Mouse (Mus musculus): Measurements from ENCODE around the gene Hcn2.

Gene Hcn2

GRCm38 (mm10) chr10:79768400-79768799 lies 52.0 kb downstream of the Hcn2 start:
- DNase-seq (ENCODE audit: extremely low read depth, low read depth, low spot score): no peak

DNA sequence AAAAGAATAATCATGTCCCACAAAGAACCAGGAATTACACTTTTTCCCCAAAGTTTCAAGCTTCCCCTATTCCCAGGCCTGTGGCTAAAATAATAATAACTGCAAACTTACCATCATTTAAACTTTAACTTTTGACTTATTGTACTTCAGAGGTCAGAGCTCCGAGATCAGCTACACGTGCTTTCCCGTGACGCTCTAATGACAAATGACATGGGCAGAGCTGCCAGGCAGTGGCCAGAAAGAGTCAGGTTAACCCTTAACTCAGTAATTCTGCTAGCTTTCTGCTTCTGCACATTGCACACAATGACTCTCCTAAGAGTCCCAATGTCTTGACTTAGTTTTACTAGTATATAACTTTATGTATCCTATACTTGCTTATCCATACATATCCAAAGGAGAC lies 52.9 kb downstream of the Hcn2 start:
- no peak for DNase-seq (ENCODE audit: extremely low read depth, low read depth, low spot score)

DNA sequence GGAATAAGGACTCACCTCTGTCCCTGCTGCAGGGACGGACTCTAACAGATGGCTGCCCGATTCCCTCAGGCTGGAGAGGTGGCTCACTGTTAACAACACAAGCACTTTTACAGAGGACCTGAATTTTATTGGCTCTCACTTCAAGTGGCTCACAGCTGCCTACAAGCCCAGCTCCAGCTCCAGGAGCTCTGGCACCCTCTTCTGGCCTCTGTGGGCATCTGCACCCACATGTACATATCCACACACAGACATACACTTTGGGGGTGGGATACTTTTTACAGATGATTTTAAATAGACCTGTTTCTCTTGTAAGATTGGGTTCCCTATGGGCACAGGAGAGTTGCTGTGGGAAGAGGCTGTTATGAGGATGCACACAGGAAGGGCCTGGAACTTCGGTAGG lies 55.9 kb downstream of the Hcn2 start:
- no peak for DNase-seq (ENCODE audit: extremely low read depth, low read depth, low spot score)

DNA sequence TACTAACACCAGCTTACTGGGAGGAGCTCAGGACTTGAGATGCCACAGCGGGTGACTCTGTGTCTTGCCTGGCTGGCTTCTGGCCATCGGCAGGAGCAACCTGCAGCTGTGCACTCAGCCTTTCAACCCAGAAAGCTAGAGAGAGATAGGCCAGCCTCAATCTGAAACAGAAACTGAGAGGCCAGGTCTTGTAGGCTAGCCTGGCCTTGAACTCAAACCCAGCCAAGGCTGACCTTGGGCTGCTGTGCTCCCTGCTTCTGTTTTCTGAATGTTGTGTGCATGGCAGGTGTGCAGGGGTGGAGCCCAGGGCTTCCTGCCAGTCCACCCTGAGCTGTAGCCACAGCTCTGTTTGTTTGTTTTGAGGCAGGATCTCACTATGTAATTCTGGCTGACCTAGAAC lies 56.8 kb downstream of the Hcn2 start:
- DNase-seq (ENCODE audit: extremely low read depth, low read depth, low spot score): no peak

DNA sequence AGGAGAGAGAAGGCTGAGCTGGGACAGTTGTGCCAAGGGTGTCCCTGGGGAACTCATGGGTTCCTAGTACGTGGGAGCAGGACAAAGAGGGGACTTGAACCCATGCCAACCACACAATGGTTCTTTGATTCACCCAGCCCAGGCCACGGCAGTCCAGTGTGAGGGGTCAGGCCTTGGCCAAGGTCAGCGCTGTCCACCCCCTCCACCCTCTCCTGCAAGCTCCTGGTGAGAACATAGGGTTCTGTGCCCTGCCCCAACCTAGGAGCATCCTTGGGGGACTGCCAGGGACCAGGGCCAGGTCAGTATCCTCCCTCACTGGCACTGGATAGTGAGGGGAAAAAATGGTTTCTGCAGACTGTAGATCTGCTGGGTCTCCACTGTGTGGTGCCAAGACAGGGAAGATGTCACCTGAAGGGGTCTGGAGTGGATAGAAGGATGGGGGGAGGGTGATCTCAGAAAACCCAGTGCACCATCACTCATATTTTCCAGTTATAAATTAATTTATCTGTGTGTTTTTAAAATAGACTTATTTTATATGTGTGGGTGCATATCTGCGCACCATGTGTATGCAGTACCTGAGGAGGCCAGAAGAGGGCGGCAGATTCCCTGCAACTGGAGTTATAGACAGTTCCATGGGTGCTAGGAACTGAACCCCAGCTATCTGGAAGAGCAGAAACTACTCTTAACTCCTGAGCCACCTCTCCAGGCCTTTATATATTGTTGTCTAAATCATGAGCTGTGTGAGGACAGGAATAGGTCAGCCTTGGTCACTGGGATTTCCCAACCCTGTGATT lies 58.2 kb downstream of the Hcn2 start:
- DNase-seq (ENCODE audit: extremely low read depth, low read depth, low spot score): no peak

DNA sequence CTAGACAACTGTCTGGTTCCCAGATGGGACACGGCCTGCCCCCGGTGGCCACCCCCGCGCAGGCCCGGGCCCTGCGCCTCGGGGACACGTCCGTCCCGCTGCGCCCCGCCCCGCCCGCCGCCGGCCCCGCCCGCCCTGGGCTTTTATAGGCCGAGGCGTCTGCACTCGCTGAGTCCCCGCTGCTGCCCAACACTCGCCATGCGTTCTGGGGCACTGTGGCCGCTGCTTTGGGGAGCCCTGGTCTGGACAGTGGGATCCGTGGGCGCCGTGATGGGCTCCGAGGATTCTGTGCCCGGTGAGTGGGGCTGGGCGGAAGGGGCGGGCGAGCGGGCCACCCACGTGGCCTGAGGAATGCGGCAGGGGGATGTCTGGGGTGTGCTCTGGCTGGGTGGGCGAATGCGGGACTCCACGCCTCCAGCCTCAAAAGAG lies 60.7 kb downstream of the Hcn2 start, which contains the start of gene Fstl3:
TSS of gene Fstl3 (plus strand) at position 170 of the 429 bp plus-strand sequence.
- no peak for DNase-seq (ENCODE audit: extremely low read depth, low read depth, low spot score)

GRCm38 (mm10) chr10:79778006-79778405 lies 61.6 kb downstream of the Hcn2 start:
- no peak for DNase-seq (ENCODE audit: extremely low read depth, low read depth, low spot score)

DNA sequence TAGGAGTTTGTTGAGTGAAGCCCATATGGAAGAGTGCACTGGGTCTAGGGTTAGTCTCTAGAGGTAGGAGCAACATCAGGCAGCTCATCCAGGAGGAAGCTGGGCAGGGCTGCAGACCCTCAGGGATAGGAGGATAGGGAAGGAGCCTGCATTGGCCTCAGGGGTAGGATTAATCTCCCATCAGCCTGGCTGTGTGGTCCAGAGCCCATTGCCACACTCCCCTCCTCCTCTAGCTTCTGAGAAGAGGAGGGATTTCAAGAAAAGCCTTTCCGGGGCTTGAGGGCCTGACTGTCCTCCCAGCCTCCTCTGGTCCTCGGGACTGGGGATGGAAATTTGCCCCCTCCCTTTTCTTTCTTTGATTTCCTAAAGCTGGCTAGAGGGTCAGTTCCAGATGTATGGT lies 62.8 kb downstream of the Hcn2 start:
- no peak for DNase-seq (ENCODE audit: extremely low read depth, low read depth, low spot score)

GRCm38 (mm10) chr10:79779784-79780663 lies 63.6 kb downstream of the Hcn2 start:
- peak; percentile 93 for DNase-seq (ENCODE audit: extremely low read depth, low read depth, low spot score)

DNA sequence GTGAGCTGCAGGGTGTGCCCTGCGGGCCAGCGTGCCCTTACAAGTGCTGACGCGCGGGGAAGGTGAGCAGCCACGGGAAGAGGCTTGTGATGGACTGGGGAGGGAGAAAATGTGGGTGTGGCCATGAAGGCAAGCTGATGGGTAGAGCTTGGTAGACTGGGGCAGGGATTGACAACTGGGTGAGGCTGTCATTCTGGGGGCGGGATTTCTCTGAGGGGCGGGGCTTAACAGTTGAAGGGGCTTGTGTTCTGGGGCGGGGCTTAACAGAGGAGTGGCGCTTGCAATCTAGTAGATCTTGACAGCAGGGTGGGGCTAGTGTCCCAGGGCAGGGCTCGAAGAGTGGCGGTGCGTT lies 64.2 kb downstream of the Hcn2 start:
- DNase-seq (ENCODE audit: extremely low read depth, low read depth, low spot score): no peak

GRCm38 (mm10) chr10:79781139-79781538 lies 64.7 kb downstream of the Hcn2 start:
- no peak for DNase-seq (ENCODE audit: extremely low read depth, low read depth, low spot score)

GRCm38 (mm10) chr10:79781956-79782355 lies 65.5 kb downstream of the Hcn2 start:
- no peak for DNase-seq (ENCODE audit: extremely low read depth, low read depth, low spot score)

DNA sequence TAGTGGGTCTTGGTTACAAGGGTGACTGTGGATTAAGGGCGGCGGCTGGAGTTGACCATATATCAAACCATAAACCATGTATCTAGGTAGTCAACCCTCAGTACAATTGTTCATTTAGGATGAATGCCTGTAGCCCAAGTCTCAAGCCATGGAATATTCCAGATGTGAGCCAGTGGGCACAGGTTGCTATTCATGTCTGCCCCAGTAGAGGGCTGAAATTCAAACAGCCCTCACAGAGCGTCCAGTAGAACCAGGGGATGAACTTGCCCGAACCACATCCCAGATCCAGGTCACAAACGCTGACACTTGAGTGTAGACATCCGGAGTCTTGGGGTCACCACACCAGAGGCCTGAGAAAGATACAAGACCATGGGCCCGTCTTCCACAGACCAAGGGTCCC lies 66.6 kb downstream of the Hcn2 start:
- no peak for DNase-seq (ENCODE audit: extremely low read depth, low read depth, low spot score)

GRCm38 (mm10) chr10:79783920-79784800 lies 67.7 kb downstream of the Hcn2 start:
- DNase-seq (ENCODE audit: extremely low read depth, low read depth, low spot score): no peak

Measured in fat pad, adult 2 months (tissue).